In genomic region chr6:129916996-129917395, GRCm38 (mm10) we compare ENCODE assay signal across 25 mouse cellular contexts. TPM values are rescaled to one million over a fixed set of nuclear protein-coding genes. Genes with fewer than 3 reads are reported as not detected.
"Had no signal": no experiment of that assay in that cellular context is flagged by ENCODE, and none has a peak within 500 bp of the region (broad histone marks: within the 10 kb centered on the region; RNA-seq: fewer than 3 reads in every experiment).

No protein-coding gene starts in this region.

- H3K4me3 ChIP-seq: liver, embryonic 15.5 days; lung, embryonic 15.5 days; megakaryocyte, embryonic 14.5 days; midbrain, embryonic 13.5 days; neural tube, embryonic 12.5 days; stomach, embryonic 15.5 days had no signal

- DNase-seq: liver, postnatal 0 days; lung, adult 2 months; lung, postnatal 14 days; lung, postnatal 36 days; retina, postnatal 1 day; right cerebral cortex, postnatal 14 days; thymus, adult 2 months; thymus, postnatal 25 days; thymus, postnatal 4 days had no signal

- H3K4me1 ChIP-seq: liver, embryonic 15.5 days; lung, embryonic 15.5 days; midbrain, embryonic 13.5 days; neural tube, embryonic 12.5 days; stomach, embryonic 15.5 days had no signal

- H3K27ac ChIP-seq: liver, embryonic 15.5 days; lung, embryonic 15.5 days; macrophage; midbrain, embryonic 13.5 days; neural tube, embryonic 12.5 days; stomach, embryonic 15.5 days; stomach, postnatal 0 days had no signal

- H3K9ac ChIP-seq: liver, embryonic 15.5 days; liver, postnatal 0 days; lung, embryonic 15.5 days; midbrain, embryonic 13.5 days; neural tube, embryonic 12.5 days; stomach, embryonic 15.5 days had no signal

- H3K27me3 ChIP-seq: liver, embryonic 15.5 days; lung, embryonic 15.5 days; megakaryocyte, embryonic 14.5 days; midbrain, embryonic 13.5 days; neural tube, embryonic 12.5 days; stomach, embryonic 15.5 days had no signal

- ATAC-seq: liver, postnatal 0 days; lung, postnatal 0 days; midbrain, embryonic 13.5 days; midbrain, embryonic 16.5 days had no signal

- H3K9me3 ChIP-seq: liver, embryonic 15.5 days; lung, embryonic 15.5 days; stomach, embryonic 15.5 days had no signal

- H3K36me3 ChIP-seq: liver, embryonic 15.5 days; lung, embryonic 15.5 days; midbrain, embryonic 13.5 days; neural tube, embryonic 12.5 days; stomach, embryonic 15.5 days had no signal

RNA-seq across cellular contexts. Expression of gene Klra5, which starts 0.5 kb away (rescaled TPM):
- polyA plus RNA-seq: lung, adult 2 months; lung, embryonic 15.5 days; macrophage; midbrain, embryonic 11.5 days; midbrain, embryonic 13.5 days; midbrain, embryonic 16.5 days; neural tube, embryonic 12.5 days; neural tube, embryonic 14.5 days; spleen, adult 2 months; stomach, embryonic 15.5 days; stomach, postnatal 0 days; testis, adult 2 months had no signal

RNA-seq across cellular contexts. Expression of gene Klra17, which starts 40.5 kb away (rescaled TPM):
- polyA plus RNA-seq: lung, embryonic 15.5 days; midbrain, embryonic 11.5 days; midbrain, embryonic 13.5 days; neural tube, embryonic 12.5 days; neural tube, embryonic 14.5 days; stomach, postnatal 0 days; testis, adult 2 months had no signal

RNA-seq across cellular contexts. Expression of gene Gm17631, which starts 54.5 kb away (rescaled TPM):
- total RNA-seq: monocyte, adult 5-6 weeks had no signal
- polyA plus RNA-seq: liver, embryonic 15.5 days; liver, postnatal 0 days; lung, adult 2 months; lung, embryonic 15.5 days; lung, postnatal 0 days; macrophage; midbrain, embryonic 11.5 days; midbrain, embryonic 13.5 days; midbrain, embryonic 16.5 days; neural tube, embryonic 12.5 days; neural tube, embryonic 14.5 days; spleen, adult 2 months; stomach, embryonic 15.5 days; stomach, postnatal 0 days; testis, adult 2 months; thymus, adult 2 months; urinary bladder, adult 2 months had no signal
